Mouse (Mus musculus): ENCODE data around the gene Gm49358.

DNA sequence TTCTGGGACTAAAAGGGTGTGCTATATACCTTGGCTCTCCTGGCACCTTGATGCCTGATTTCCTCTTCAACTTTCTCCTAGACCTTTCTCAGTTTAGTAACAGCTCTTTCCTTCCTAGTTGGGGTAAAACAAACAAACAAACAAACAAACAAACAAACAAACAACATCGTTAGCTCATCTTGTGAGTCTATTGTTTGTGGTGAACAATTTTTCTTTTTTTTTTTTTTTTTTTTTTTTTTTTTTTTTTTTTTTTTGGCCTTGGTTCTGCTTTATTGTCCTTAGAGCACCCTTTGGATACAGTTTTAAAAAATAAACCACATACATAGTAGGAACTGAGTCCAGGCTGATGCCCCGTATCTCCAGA lies 32.3 kb upstream of the Gm49358 start:
- TF ChIP-seq CTCF (IDR thresholded peaks at IDR 0.05; ENCODE audit: low read depth, low read length) (no peak; the same call in 1 of the 2 replicates), POLR2A (IDR thresholded peaks at IDR 0.05; ENCODE audit: borderline replicate concordance, low read depth, low read length) (no peak)
